Mouse (Mus musculus) kidney, embryonic 14.5 days (tissue): ENCODE measurements at regions not wholly inside any gene's neighbourhood (a gene's known extent, or its start where the extent isn't known, plus 50 kb on each side); places are given as distances from the start of the nearest gene placed in this dataset.

Source experiments
- ATAC-seq: fragments of 200-750 bp; cut with Nextera tagmentation; 2 replicates; pipeline ENCODE4 v1.8.0; 2017; ENCODE audit warnings: moderate number of reproducible peaks, mild to moderate bottlenecking, moderate TSS enrichment, moderate library complexity; ENCODE audit not compliant: low FRiP score, low TSS enrichment
- H3K27ac ChIP-seq: fragments of 300-500 bp; sonication (generic); 2 replicates; pipeline ENCODE4 v1.5.1; 2014; ENCODE audit warnings: low read depth, mild to moderate bottlenecking, low read length, moderate library complexity, mixed read lengths
- H3K27me3 ChIP-seq: fragments of 300-500 bp; sonication (generic); 2 replicates; pipeline ENCODE4 v1.6.1; 2014; ENCODE audit warnings: mild to moderate bottlenecking, low read length; ENCODE audit not compliant: control insufficient read depth, insufficient read depth
- H3K36me3 ChIP-seq: fragments of 300-500 bp; sonication (generic); 2 replicates; pipeline ENCODE4 v1.6.1; 2014; ENCODE audit warnings: low read length, mixed read lengths; ENCODE audit not compliant: control insufficient read depth, insufficient read depth
- H3K4me1 ChIP-seq: fragments of 300-500 bp; sonication (generic); 2 replicates; pipeline ENCODE4 v1.6.1; 2014; ENCODE audit warnings: low read length, mixed read lengths; ENCODE audit not compliant: control insufficient read depth, insufficient read depth
- H3K4me2 ChIP-seq: fragments of 300-500 bp; sonication (generic); replicated peaks from 2 replicates; pipeline ENCODE4 v1.6.1; 2014; ENCODE audit warnings: low read depth, mild to moderate bottlenecking, low read length
- H3K4me3 ChIP-seq: fragments of 300-500 bp; sonication (generic); 2 replicates; pipeline ENCODE4 v1.5.1; 2014; ENCODE audit warnings: mild to moderate bottlenecking, low read length
- H3K9ac ChIP-seq: fragments of 300-500 bp; sonication (generic); 2 replicates; pipeline ENCODE4 v1.6.1; 2014; ENCODE audit warnings: low read depth, mild to moderate bottlenecking, low read length, moderate library complexity
- H3K9me3 ChIP-seq: fragments of 300-500 bp; sonication (generic); 2 replicates; pipeline ENCODE4 v1.6.1; 2016; ENCODE audit warnings: low read length; ENCODE audit not compliant: control insufficient read depth
- WGBS: fragments of 180-500 bp; shearing (Covaris S2); extraction: QIAGEN DNeasy Blood & Tissue Kit; methylation state at CpG from one replicate; pipeline ENCODE4 v1.1.7; 2014; 5-methylcytosine and 5-hydroxymethylcytosine counted together

GRCm38 (mm10) chr19:60408436-60408835 is 59.7 kb downstream of the Prlhr start:
- no peak overlapping the region for H3K9ac ChIP-seq
- H3K4me3 ChIP-seq = no peak overlapping the region
- no peak overlapping the region for H3K27ac ChIP-seq
- no peak for ATAC-seq
- H3K36me3 ChIP-seq = no peaks in the 10 kb centered on the region
- H3K9me3 ChIP-seq = no peaks in the 10 kb centered on the region
- H3K27me3 ChIP-seq = no peaks in the 10 kb centered on the region
- 86% methylated on average over 3 of the region's 3 CpGs for WGBS
- no peak overlapping the region for H3K4me2 ChIP-seq
- H3K4me1 ChIP-seq = no peaks in the 10 kb centered on the region

- 91% methylated on average over 3 of the region's 3 CpGs for WGBS
- no peaks in the 10 kb centered on the region for H3K9me3 ChIP-seq
- no peak for ATAC-seq
- no peaks in the 10 kb centered on the region for H3K4me1 ChIP-seq
- no peak overlapping the region for H3K27ac ChIP-seq
- H3K27me3 ChIP-seq = no peaks in the 10 kb centered on the region
- no peak overlapping the region for H3K4me3 ChIP-seq
- no peak overlapping the region for H3K4me2 ChIP-seq
- H3K36me3 ChIP-seq = no peaks in the 10 kb centered on the region
- no peak overlapping the region for H3K9ac ChIP-seq
Observed at GRCm38 (mm10) chr19:60399425-60399824, 68.7 kb downstream of the Prlhr start.

GRCm38 (mm10) chr19:60397666-60398065 is 70.4 kb downstream of the Prlhr start:
- ATAC-seq = no peak
- Histone ChIP-seq H3K27me3 (no peaks in the 10 kb centered on the region), H3K27ac (no peak overlapping the region), H3K4me2 (no peak overlapping the region), H3K4me3 (no peak overlapping the region), H3K9ac (no peak overlapping the region), H3K36me3 (no peaks in the 10 kb centered on the region), H3K9me3 (no peaks in the 10 kb centered on the region), H3K4me1 (no peaks in the 10 kb centered on the region)
- 86% methylated on average over 1 of the region's 1 CpGs for WGBS

- Histone ChIP-seq H3K4me3 (no peak overlapping the region), H3K27ac (no peak overlapping the region), H3K4me1 (no peaks in the 10 kb centered on the region), H3K36me3 (no peaks in the 10 kb centered on the region), H3K9me3 (no peaks in the 10 kb centered on the region), H3K4me2 (no peak overlapping the region), H3K27me3 (no peaks in the 10 kb centered on the region), H3K9ac (no peak overlapping the region)
- 68% methylated on average over 5 of the region's 5 CpGs for WGBS
- ATAC-seq = no peak
Observed at GRCm38 (mm10) chr19:60396604-60397003, 71.5 kb downstream of the Prlhr start.

- Histone ChIP-seq H3K36me3 (no peaks in the 10 kb centered on the region), H3K27me3 (no peaks in the 10 kb centered on the region), H3K9me3 (no peaks in the 10 kb centered on the region), H3K9ac (no peak overlapping the region), H3K4me3 (no peak overlapping the region), H3K27ac (no peak overlapping the region), H3K4me2 (no peak overlapping the region), H3K4me1 (no peaks in the 10 kb centered on the region)
- no peak for ATAC-seq
- WGBS = 70% methylated on average over 3 of the region's 3 CpGs
Observed at GRCm38 (mm10) chr19:60386563-60387241, 81.4 kb downstream of the Prlhr start.

- H3K4me2 ChIP-seq = no peak overlapping the region
- H3K27ac ChIP-seq = no peak overlapping the region
- H3K36me3 ChIP-seq = no peaks in the 10 kb centered on the region
- H3K4me1 ChIP-seq = no peaks in the 10 kb centered on the region
- H3K9me3 ChIP-seq = no peaks in the 10 kb centered on the region
- whole genome bisulfite sequencing = 72% methylated on average over 5 of the region's 5 CpGs
- no peak for ATAC-seq
- no peak overlapping the region for H3K9ac ChIP-seq
- H3K27me3 ChIP-seq = no peaks in the 10 kb centered on the region
- no peak overlapping the region for H3K4me3 ChIP-seq
Observed at GRCm38 (mm10) chr19:60384721-60385120, 83.4 kb downstream of the Prlhr start.

- no peaks in the 10 kb centered on the region for H3K27me3 ChIP-seq
- no peak overlapping the region for H3K4me2 ChIP-seq
- no peaks in the 10 kb centered on the region for H3K4me1 ChIP-seq
- no peaks in the 10 kb centered on the region for H3K9me3 ChIP-seq
- H3K4me3 ChIP-seq = no peak overlapping the region
- H3K27ac ChIP-seq = no peak overlapping the region
- no peak overlapping the region for H3K9ac ChIP-seq
- ATAC-seq = no peak
- H3K36me3 ChIP-seq = no peaks in the 10 kb centered on the region
Observed at GRCm38 (mm10) chr19:60382661-60383060, 85.4 kb downstream of the Prlhr start.

- Histone ChIP-seq H3K36me3 (no peaks in the 10 kb centered on the region), H3K27me3 (no peaks in the 10 kb centered on the region; the same call in 1 of the 2 replicates), H3K27ac (no peak overlapping the region), H3K9ac (no peak overlapping the region), H3K4me2 (no peak overlapping the region), H3K9me3 (no peaks in the 10 kb centered on the region), H3K4me3 (no peak overlapping the region), H3K4me1 (no peaks in the 10 kb centered on the region)
- WGBS = 83% methylated on average over 2 of the region's 2 CpGs
- no peak for ATAC-seq
Observed at GRCm38 (mm10) chr19:60379030-60379605, 89.0 kb downstream of the Prlhr start.

- peaks cover 8% of the 10 kb centered on the region; the same call in 1 of the 2 replicates for H3K27me3 ChIP-seq
- H3K4me2 ChIP-seq = no peak overlapping the region
- no peak overlapping the region for H3K9ac ChIP-seq
- no peak overlapping the region for H3K4me3 ChIP-seq
- WGBS = 45% methylated on average over 4 of the region's 4 CpGs
- H3K4me1 ChIP-seq = 0 out of 2 replicates have a peak, but pooled peaks cover 3% of the 10 kb centered on the region
- ATAC-seq = no peak
- no peaks in the 10 kb centered on the region for H3K9me3 ChIP-seq
- H3K36me3 ChIP-seq = no peaks in the 10 kb centered on the region
- H3K27ac ChIP-seq = no peak overlapping the region
Observed at GRCm38 (mm10) chr19:60363988-60364599, 104.0 kb downstream of the Prlhr start.
